Mouse (Mus musculus): Measurements from ENCODE around the gene Slc2a12. TPM values are rescaled to one million over a fixed set of nuclear protein-coding genes. Genes with fewer than 3 reads are reported as not detected.

Gene Slc2a12
- polyA plus RNA-seq, 1 experiment from 2014 or later: 0.27 TPM

DNA sequence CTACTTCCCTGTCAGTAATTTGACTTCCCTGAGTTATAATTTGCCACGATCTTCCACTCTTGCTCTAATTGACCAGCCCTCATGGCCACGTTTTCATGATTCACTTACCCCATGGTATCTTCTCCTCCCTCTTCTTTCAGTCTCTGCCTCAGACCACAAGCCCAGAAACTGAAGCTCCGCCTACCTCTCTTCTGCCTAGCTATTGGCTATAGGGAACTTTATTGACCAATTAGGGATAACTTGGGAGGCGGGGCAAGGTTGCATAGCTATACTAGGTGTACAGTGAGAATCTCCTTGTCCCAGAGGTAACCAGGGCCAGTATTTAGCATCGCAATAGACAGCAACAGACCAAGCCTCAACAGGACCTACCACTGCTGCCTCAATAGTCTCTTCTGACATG is 31.5 kb upstream of the Slc2a12 start:
- no peak for TF ChIP-seq CTCF (IDR thresholded peaks at IDR 0.05; ENCODE audit: low read depth)
- Histone ChIP-seq H3K27me3 (replicated peaks; ENCODE audit: control insufficient read depth, insufficient read depth, low read length) (no peaks in the 10 kb centered on the region), H3K4me1 (replicated peaks; ENCODE audit: control insufficient read depth, insufficient read depth, low read length) (no peaks in the 10 kb centered on the region), H3K27ac (ENCODE audit: low read depth, low read length) (no peak overlapping the region), H3K9ac (ENCODE audit: low read depth, low read length) (no peak overlapping the region), H3K4me3 (ENCODE audit: low read depth, low read length) (no peak overlapping the region), H3K4me2 (replicated peaks; ENCODE audit: low read depth) (no peak overlapping the region), H3K9me3 (ENCODE audit: control insufficient read depth) (no peaks in the 10 kb centered on the region), H3K36me3 (ENCODE audit: control insufficient read depth, insufficient read depth) (no peaks in the 10 kb centered on the region)
- ATAC-seq: no peak
- whole genome bisulfite sequencing: 82% methylated on average over 5 of the region's 5 CpGs

DNA sequence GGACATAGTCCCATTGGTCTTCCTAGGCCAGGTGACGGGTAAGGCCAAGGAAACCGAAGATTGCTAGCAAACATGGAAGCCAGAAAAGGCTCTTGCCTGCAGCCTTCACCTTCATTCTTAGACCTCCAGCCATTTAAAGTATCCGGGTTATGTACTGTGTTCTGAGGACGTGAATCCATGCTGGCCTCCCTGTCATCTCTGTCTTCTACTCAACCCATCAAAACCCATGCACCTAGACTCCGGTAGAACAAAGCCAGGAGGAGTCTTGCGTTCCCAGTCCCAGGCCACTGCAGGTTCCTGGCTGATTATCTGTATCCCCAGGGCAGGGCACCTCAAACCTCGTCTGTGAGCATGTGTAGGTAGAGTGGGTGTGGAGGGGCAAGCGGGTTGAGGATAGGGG is 30.3 kb upstream of the Slc2a12 start:
- no peak for ATAC-seq
- Histone ChIP-seq H3K27me3 (replicated peaks; ENCODE audit: control insufficient read depth, insufficient read depth, low read length) (no peaks in the 10 kb centered on the region), H3K36me3 (ENCODE audit: control insufficient read depth, insufficient read depth) (no peaks in the 10 kb centered on the region), H3K4me3 (ENCODE audit: low read depth, low read length) (no peak overlapping the region), H3K9me3 (ENCODE audit: control insufficient read depth) (no peaks in the 10 kb centered on the region), H3K9ac (ENCODE audit: low read depth, low read length) (no peak overlapping the region), H3K4me2 (replicated peaks; ENCODE audit: low read depth) (no peak overlapping the region), H3K27ac (ENCODE audit: low read depth, low read length) (no peak overlapping the region), H3K4me1 (replicated peaks; ENCODE audit: control insufficient read depth, insufficient read depth, low read length) (no peaks in the 10 kb centered on the region)
- WGBS: 93% methylated on average over 8 of the region's 8 CpGs
- TF ChIP-seq CTCF (IDR thresholded peaks at IDR 0.05; ENCODE audit: low read depth): no peak

GRCm38 (mm10) chr10:22615309-22615708 is 29.5 kb upstream of the Slc2a12 start:
- H3K4me1 ChIP-seq (replicated peaks; ENCODE audit: control insufficient read depth, insufficient read depth, low read length): no peaks in the 10 kb centered on the region
- H3K9me3 ChIP-seq (ENCODE audit: control insufficient read depth): no peaks in the 10 kb centered on the region
- H3K27me3 ChIP-seq (replicated peaks; ENCODE audit: control insufficient read depth, insufficient read depth, low read length): no peaks in the 10 kb centered on the region
- no peak overlapping the region for H3K4me3 ChIP-seq (ENCODE audit: low read depth, low read length)
- WGBS: 38% methylated on average over 10 of the region's 10 CpGs
- no peak overlapping the region for H3K4me2 ChIP-seq (replicated peaks; ENCODE audit: low read depth)
- no peaks in the 10 kb centered on the region for H3K36me3 ChIP-seq (ENCODE audit: control insufficient read depth, insufficient read depth)
- ATAC-seq: no peak
- no peak for TF ChIP-seq CTCF (IDR thresholded peaks at IDR 0.05; ENCODE audit: low read depth)
- no peak overlapping the region for H3K9ac ChIP-seq (ENCODE audit: low read depth, low read length)
- H3K27ac ChIP-seq (ENCODE audit: low read depth, low read length): no peak overlapping the region

GRCm38 (mm10) chr10:22618842-22619241 is 26.0 kb upstream of the Slc2a12 start:
- Histone ChIP-seq H3K36me3 (ENCODE audit: control insufficient read depth, insufficient read depth) (no peaks in the 10 kb centered on the region), H3K9ac (ENCODE audit: low read depth, low read length) (no peak overlapping the region), H3K4me3 (ENCODE audit: low read depth, low read length) (no peak overlapping the region), H3K4me2 (replicated peaks; ENCODE audit: low read depth) (no peak overlapping the region), H3K27me3 (replicated peaks; ENCODE audit: control insufficient read depth, insufficient read depth, low read length) (no peaks in the 10 kb centered on the region), H3K27ac (ENCODE audit: low read depth, low read length) (no peak overlapping the region), H3K4me1 (replicated peaks; ENCODE audit: control insufficient read depth, insufficient read depth, low read length) (no peaks in the 10 kb centered on the region), H3K9me3 (ENCODE audit: control insufficient read depth) (no peaks in the 10 kb centered on the region)
- no peak for ATAC-seq
- TF ChIP-seq CTCF (IDR thresholded peaks at IDR 0.05; ENCODE audit: low read depth): peak; percentile 75
- 62% methylated on average over 2 of the region's 2 CpGs for WGBS

DNA sequence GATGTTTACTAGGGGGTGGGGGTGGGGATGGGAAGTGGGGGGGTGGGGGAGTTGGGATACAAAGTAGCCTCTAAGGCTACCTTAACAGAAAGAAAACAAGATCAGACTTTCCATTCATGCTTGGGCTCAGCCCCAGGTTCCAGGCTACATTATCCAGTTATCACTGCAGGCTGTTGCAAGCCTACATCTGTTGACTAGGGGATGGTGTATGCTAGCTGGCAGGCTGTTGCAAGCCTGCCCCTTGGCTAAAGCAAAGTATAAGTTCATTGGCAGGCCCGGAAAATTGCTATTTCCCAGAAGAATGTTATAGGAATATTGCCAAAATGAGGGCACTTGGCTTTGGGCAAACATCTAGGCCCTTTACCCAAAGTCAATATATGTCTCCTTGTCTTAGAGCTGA is 16.0 kb upstream of the Slc2a12 start:
- Histone ChIP-seq H3K9ac (ENCODE audit: low read depth, low read length) (no peak overlapping the region), H3K4me2 (replicated peaks; ENCODE audit: low read depth) (no peak overlapping the region), H3K27me3 (replicated peaks; ENCODE audit: control insufficient read depth, insufficient read depth, low read length) (no peaks in the 10 kb centered on the region), H3K4me3 (ENCODE audit: low read depth, low read length) (no peak overlapping the region), H3K9me3 (ENCODE audit: control insufficient read depth) (no peaks in the 10 kb centered on the region), H3K4me1 (replicated peaks; ENCODE audit: control insufficient read depth, insufficient read depth, low read length) (no peaks in the 10 kb centered on the region), H3K27ac (ENCODE audit: low read depth, low read length) (no peak overlapping the region), H3K36me3 (ENCODE audit: control insufficient read depth, insufficient read depth) (no peaks in the 10 kb centered on the region)
- no peak for TF ChIP-seq CTCF (IDR thresholded peaks at IDR 0.05; ENCODE audit: low read depth)
- ATAC-seq: no peak
- WGBS: 73% methylated on average over 1 of the region's 1 CpGs

DNA sequence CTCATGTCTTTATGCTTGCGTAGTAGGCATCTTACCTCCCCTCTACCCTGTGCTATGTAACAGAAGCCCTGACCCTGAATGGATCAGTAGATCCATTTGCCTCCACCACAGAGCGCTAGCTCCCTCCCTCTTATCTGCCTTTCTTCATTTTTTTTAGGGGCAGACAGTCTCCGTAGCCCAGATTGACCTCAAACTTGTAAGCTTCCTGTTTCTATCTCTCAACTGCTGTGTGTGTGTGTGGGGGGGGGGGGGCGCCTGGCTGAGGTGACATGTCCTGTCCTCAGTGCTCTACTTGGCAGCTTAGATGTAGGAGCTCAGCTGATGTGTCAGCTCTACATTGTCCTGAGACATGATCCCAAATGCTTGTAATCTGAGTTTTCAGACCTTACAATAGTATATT is 13.7 kb upstream of the Slc2a12 start:
- Histone ChIP-seq H3K9ac (ENCODE audit: low read depth, low read length) (no peak overlapping the region), H3K36me3 (ENCODE audit: control insufficient read depth, insufficient read depth) (no peaks in the 10 kb centered on the region), H3K27me3 (replicated peaks; ENCODE audit: control insufficient read depth, insufficient read depth, low read length) (no peaks in the 10 kb centered on the region), H3K4me2 (replicated peaks; ENCODE audit: low read depth) (no peak overlapping the region), H3K4me1 (replicated peaks; ENCODE audit: control insufficient read depth, insufficient read depth, low read length) (no peaks in the 10 kb centered on the region), H3K27ac (ENCODE audit: low read depth, low read length) (no peak overlapping the region), H3K9me3 (ENCODE audit: control insufficient read depth) (no peaks in the 10 kb centered on the region), H3K4me3 (ENCODE audit: low read depth, low read length) (no peak overlapping the region)
- no peak for ATAC-seq
- WGBS: 62% methylated on average over 4 of the region's 4 CpGs
- TF ChIP-seq CTCF (IDR thresholded peaks at IDR 0.05; ENCODE audit: low read depth): no peak

- ATAC-seq: no peak
- Histone ChIP-seq H3K4me2 (replicated peaks; ENCODE audit: low read depth) (no peak overlapping the region), H3K4me1 (replicated peaks; ENCODE audit: control insufficient read depth, insufficient read depth, low read length) (no peaks in the 10 kb centered on the region), H3K9me3 (ENCODE audit: control insufficient read depth) (no peaks in the 10 kb centered on the region), H3K36me3 (ENCODE audit: control insufficient read depth, insufficient read depth) (no peaks in the 10 kb centered on the region), H3K9ac (ENCODE audit: low read depth, low read length) (no peak overlapping the region), H3K4me3 (ENCODE audit: low read depth, low read length) (no peak overlapping the region), H3K27ac (ENCODE audit: low read depth, low read length) (no peak overlapping the region), H3K27me3 (replicated peaks; ENCODE audit: control insufficient read depth, insufficient read depth, low read length) (no peaks in the 10 kb centered on the region)
- TF ChIP-seq CTCF (IDR thresholded peaks at IDR 0.05; ENCODE audit: low read depth): no peak
- WGBS: 81% methylated on average over 7 of the region's 7 CpGs
These were observed 13.3 kb upstream of the Slc2a12 start for GRCm38 (mm10) chr10:22631528-22631927.
